Mouse (Mus musculus) hindbrain, postnatal 0 days (tissue): Measurements from ENCODE around the gene Slc39a2. TPM values are rescaled to one million over a fixed set of nuclear protein-coding genes. Genes with fewer than 3 reads are reported as not detected.
A peak's percentile ranks its signal among the peaks of the same experiment; 100 is the strongest.

Source experiments
- ATAC-seq: fragments of 200-750 bp; cut with Nextera tagmentation; 2 replicates; pipeline ENCODE4 v1.8.0; 2017; ENCODE audit warnings: mild to moderate bottlenecking, moderate TSS enrichment, moderate library complexity
- DNase-seq: peaks from one replicate; pipeline ENCODE4 v3.0.0-alpha.2; 2015; ENCODE audit warnings: low spot score
- H3K27ac ChIP-seq: fragments of 300-500 bp; sonication (generic); 2 replicates; pipeline ENCODE4 v1.5.1; 2014; ENCODE audit warnings: mild to moderate bottlenecking
- H3K27me3 ChIP-seq: fragments of 300-500 bp; sonication (generic); 2 replicates; pipeline ENCODE4 v1.6.1; 2014; ENCODE audit warnings: low read length, mixed read lengths; ENCODE audit not compliant: insufficient read depth
- H3K36me3 ChIP-seq: fragments of 300-500 bp; sonication (generic); 2 replicates; pipeline ENCODE4 v1.6.1; 2014; ENCODE audit warnings: low read length, mixed read lengths; ENCODE audit not compliant: insufficient read depth
- H3K4me1 ChIP-seq: fragments of 300-500 bp; sonication (generic); 2 replicates; pipeline ENCODE4 v1.6.1; 2014; ENCODE audit warnings: antibody characterized with exemption, low read length, mixed read lengths; ENCODE audit not compliant: insufficient read depth
- H3K4me2 ChIP-seq: fragments of 300-500 bp; sonication (generic); 2 replicates; pipeline ENCODE4 v1.6.1; 2014; ENCODE audit warnings: low read depth, mild to moderate bottlenecking, low read length, moderate library complexity, mixed read lengths
- H3K4me3 ChIP-seq: fragments of 300-500 bp; sonication (generic); 2 replicates; pipeline ENCODE4 v1.5.1; 2014; ENCODE audit warnings: low read length
- H3K9ac ChIP-seq: fragments of 300-500 bp; sonication (generic); replicated peaks from 2 replicates; pipeline ENCODE4 v1.6.1; 2014; ENCODE audit warnings: mild to moderate bottlenecking, low read length, moderate library complexity, mixed read lengths
- H3K9me3 ChIP-seq: fragments of 300-500 bp; sonication (generic); 2 replicates; pipeline ENCODE4 v1.6.1; 2016; ENCODE audit warnings: low read length, mixed read lengths
- CTCF ChIP-seq: IDR thresholded peaks from 2 replicates; pipeline ENCODE4 v1.5.1; 2016; ENCODE audit warnings: antibody characterized with exemption, control low read depth, low read depth
- WGBS: fragments of 180-500 bp; shearing (Covaris S2); extraction: QIAGEN DNeasy Blood & Tissue Kit; methylation state at CpG from one replicate; pipeline ENCODE4 v1.1.7; 2014; 5-methylcytosine and 5-hydroxymethylcytosine counted together
- polyA plus RNA-seq: library from polyadenylated mRNA; unstranded; fragments of >200 nt; fragmentation: Nextera tagmentation; extraction: Ambion mirVana; gene quantifications from 2 replicates; pipeline ENCODE4 v1.2.1, GENCODE M21; 2015
- total RNA-seq: library from RNA; depleted of rRNA; stranded (reverse); fragments of >200 nt; gene quantifications from 2 replicates; pipeline ENCODE4 v1.2.3, GENCODE M21; 2014

Gene Slc39a2
- total and polyA plus RNA-seq, 2 experiments from 2014 or later = 0.64 to 0.89 TPM

DNA sequence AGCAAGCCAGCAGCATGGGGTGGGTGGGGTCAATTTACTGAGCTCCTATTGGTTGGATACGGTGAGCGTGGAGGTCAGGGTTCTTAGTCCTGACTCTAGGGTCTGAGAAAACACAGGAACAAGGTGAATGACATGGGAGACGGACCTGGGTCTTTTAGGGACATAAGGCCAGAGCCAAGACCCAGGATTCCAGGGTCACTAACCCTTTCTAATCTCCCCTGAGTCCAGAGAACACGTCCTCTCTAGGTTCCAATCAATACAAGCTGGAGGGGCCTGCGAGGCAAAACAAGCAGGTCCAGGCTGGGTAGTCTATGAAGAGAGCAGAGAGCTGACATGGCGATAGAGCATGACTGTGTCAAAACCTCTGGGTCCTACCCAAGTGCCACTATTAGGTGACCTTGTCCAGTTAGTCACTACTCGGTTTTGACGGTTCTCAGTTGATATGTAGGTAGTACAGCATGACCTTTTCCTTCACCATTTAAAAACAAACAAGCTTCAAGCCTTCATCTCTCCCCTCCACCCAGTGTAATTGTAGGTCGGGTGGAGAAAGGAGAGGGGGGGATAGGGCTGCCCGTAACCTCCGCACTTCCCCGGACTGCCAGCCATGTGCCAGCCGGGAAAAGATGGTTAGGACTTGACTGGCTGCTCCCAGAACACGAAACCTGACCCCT, 19.8 kb downstream of the Slc39a2 start:
- 7% methylated on average over 14 of the region's 14 CpGs for WGBS
- Histone ChIP-seq H3K9me3 (no peaks in the 10 kb centered on the region), H3K4me1 (0 out of 2 replicates have a peak, but pooled peaks cover 3% of the 10 kb centered on the region), H3K9ac (peak overlapping the region; percentile 69), H3K36me3 (peaks cover 6% of the 10 kb centered on the region; the same call in 1 of the 2 replicates), H3K4me2 (peak overlapping the region; percentile 98), H3K27me3 (no peaks in the 10 kb centered on the region), H3K4me3 (peak overlapping the region; percentile 62), H3K27ac (peak overlapping the region; percentile 92)
- DNase-seq (peak; percentile 18), ATAC-seq (peak; percentile 8)
- TF ChIP-seq CTCF = no peak

DNA sequence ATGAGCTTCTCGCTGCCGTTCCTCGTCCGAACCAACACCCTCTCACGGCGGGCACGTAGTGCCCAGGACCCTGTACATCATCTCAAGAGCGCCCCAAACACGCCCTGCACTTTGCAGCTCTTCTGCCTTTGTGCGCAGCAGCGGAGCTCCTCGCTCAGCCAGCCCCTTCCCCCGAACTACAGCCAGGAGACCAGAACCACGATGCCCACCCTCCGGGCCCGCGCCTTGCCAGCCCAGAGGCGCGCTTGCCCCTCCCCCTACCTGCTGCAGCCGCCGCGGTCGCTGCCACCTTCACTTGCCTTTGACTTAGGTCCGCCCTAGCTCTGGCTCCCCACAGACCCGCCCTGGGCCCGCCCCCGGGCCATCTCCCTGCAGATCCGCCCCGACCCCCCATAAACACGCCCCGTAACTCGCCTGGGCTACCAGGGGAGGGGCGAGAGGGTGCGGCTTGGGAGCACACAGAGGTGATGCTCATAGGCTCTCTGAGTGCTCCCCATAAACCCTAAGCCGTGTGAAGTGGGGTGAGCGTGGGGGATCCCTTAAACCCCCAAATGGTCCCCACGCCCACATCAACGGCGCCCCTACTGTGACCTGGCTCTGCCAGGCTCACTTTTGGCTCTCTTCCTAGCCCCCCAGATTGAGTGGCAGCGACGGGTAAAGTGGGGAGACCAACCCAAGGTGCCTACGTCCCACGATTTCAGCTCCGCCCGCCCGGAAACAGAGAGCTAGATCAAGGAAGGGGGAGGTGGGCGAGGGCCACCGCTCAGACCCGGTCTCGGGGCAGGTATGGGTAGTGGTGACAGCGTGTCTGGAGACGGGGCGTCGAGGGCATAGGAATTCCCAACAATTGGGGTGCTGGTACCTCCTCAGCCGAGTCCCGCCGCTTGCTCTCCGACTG, 20.6 kb downstream of the Slc39a2 start:
- peak overlapping the region; percentile 69 for H3K9ac ChIP-seq
- H3K9me3 ChIP-seq = no peaks in the 10 kb centered on the region
- H3K4me3 ChIP-seq = peak overlapping the region; percentile 62
- no peak for TF ChIP-seq CTCF
- H3K27ac ChIP-seq = peak overlapping the region; percentile 92
- H3K4me1 ChIP-seq = 0 out of 2 replicates have a peak, but pooled peaks cover 3% of the 10 kb centered on the region
- H3K4me2 ChIP-seq = peak overlapping the region; percentile 98
- ATAC-seq (peak; percentile 80), DNase-seq (peak; percentile 80)
- H3K27me3 ChIP-seq = no peaks in the 10 kb centered on the region
- 1% methylated on average over 58 of the region's 58 CpGs for WGBS
- H3K36me3 ChIP-seq = peaks cover 6% of the 10 kb centered on the region; the same call in 1 of the 2 replicates

DNA sequence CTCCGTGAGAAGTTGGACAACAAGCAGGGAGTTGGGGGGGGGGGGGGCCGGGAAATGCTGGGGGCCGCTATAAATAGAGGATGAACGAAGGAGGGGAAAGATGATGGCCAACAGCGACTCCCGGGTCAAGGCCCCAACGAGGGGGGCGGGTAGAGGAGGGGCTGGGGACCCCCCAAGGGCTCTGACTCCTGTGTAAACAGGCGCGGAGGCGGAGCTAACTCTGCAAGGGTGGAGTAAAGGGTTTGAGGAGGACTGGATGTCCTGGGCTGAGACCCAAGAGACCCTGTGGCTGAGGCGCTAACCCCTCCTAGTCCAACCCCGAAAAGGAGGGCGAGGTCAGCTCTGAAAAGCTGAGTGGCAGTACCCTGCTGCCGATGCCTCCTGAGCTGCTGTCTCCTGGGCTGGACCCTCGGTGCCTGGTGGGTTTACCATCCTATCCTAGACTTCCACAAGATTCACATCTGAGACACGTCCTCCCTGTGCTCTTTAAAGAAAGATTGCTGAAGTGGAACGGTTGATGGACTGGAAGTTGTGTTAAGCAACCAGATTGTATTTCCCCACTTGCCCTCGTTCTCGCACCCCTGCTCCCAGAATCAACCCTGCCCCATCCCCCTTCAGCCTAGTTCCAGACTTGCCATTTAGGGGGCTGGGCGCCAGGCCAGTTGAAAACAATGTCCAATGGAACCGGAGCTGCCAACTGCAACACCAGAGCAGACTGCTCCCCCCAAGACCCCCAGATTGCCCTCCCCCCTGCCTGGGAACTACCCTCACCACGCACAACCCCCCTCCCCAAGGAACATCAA, 21.5 kb downstream of the Slc39a2 start, which contains the start of gene Ndrg2:
TSS of gene Ndrg2 (minus strand) at position 199 of the 803 bp plus-strand sequence.
- H3K27ac ChIP-seq = peak within 1 kb of the TSS; percentile 92
- TF ChIP-seq CTCF = no peak
- no peaks in the 10 kb centered on the region for H3K27me3 ChIP-seq
- H3K4me1 ChIP-seq = 0 out of 2 replicates have a peak, but pooled peaks cover 3% of the 10 kb centered on the region
- no peaks in the 10 kb centered on the region for H3K36me3 ChIP-seq
- WGBS = 3% methylated on average over 20 of the region's 23 CpGs
- peak within 1 kb of the TSS; percentile 62 for H3K4me3 ChIP-seq
- peak within 1 kb of the TSS; percentile 98 for H3K4me2 ChIP-seq
- H3K9me3 ChIP-seq = no peaks in the 10 kb centered on the region
- ATAC-seq (peak; percentile 85), DNase-seq (peak; percentile 89)
- H3K9ac ChIP-seq = peak within 1 kb of the TSS; percentile 69

DNA sequence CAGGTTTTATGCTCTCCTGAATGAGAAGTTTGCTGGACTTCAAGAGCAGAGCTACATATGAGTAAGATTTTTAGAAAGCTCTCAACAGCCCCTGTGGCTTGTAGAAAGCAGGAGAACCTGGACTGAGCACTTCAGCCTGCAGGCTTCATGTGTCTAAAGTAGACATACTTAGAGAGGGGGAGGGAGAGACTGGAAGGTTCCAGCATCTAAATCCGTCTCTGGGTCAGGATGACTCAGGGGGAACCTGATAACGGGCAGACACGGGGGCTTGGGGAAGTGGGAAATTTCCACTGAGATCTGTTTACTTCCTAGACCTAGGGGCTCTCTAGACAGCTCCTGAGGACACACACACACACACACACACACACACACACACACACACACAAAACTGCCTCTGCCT, 22.3 kb downstream of the Slc39a2 start:
- ATAC-seq (no peak), DNase-seq (no peak)
- peak overlapping the region; percentile 92 for H3K27ac ChIP-seq
- TF ChIP-seq CTCF = no peak
- no peaks in the 10 kb centered on the region for H3K9me3 ChIP-seq
- no peaks in the 10 kb centered on the region for H3K27me3 ChIP-seq
- no peaks in the 10 kb centered on the region for H3K36me3 ChIP-seq
- 0 out of 2 replicates have a peak, but pooled peaks cover 3% of the 10 kb centered on the region for H3K4me1 ChIP-seq
- no peak overlapping the region for H3K9ac ChIP-seq
- H3K4me3 ChIP-seq = no peak overlapping the region
- WGBS = 24% methylated on average over 3 of the region's 3 CpGs
- no peak overlapping the region for H3K4me2 ChIP-seq

- Histone ChIP-seq H3K4me3 (no peak overlapping the region), H3K9me3 (no peaks in the 10 kb centered on the region), H3K9ac (no peak overlapping the region), H3K36me3 (no peaks in the 10 kb centered on the region), H3K4me2 (no peak overlapping the region), H3K27me3 (no peaks in the 10 kb centered on the region), H3K4me1 (0 out of 2 replicates have a peak, but pooled peaks cover 3% of the 10 kb centered on the region), H3K27ac (no peak overlapping the region)
- WGBS = 95% methylated on average over 4 of the region's 4 CpGs
- no peak for DNase-seq
- TF ChIP-seq CTCF = no peak
- ATAC-seq = no peak
Measured at GRCm38 (mm10) chr14:51916539-51916938, 23.9 kb downstream of the Slc39a2 start.

DNA sequence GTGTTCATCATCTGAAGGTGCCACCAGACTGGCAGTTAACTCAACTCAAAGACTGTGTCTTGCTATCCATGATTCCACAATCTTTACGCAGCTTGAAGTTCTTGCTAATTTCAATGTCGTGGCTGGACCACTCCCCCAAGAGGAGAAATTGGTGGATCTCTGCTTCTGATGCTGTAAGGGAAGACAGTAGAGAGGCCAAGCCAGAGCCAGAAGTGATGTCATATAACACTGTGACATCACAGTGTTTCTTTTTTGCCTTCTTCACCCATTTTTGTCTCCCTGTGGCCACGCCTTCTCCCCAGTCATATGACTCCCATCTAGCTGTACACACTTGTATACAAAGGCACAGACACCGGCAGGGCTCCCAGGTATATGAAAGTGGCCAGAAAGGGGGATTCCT, 25.4 kb downstream of the Slc39a2 start, which contains the start of gene Tppp2:
TSS of gene Tppp2 (plus strand) at position 301 of the 400 bp plus-strand sequence.
- no peak within 1 kb of the TSS for H3K4me2 ChIP-seq
- WGBS = 95% methylated on average over 4 of the region's 4 CpGs
- H3K4me1 ChIP-seq = peaks cover 11% of the 10 kb centered on the region; the same call in 1 of the 2 replicates
- no peak for ATAC-seq
- H3K27ac ChIP-seq = no peak within 1 kb of the TSS
- H3K36me3 ChIP-seq = no peaks in the 10 kb centered on the region
- TF ChIP-seq CTCF = no peak
- no peak within 1 kb of the TSS for H3K4me3 ChIP-seq
- no peak for DNase-seq
- no peaks in the 10 kb centered on the region for H3K9me3 ChIP-seq
- H3K27me3 ChIP-seq = no peaks in the 10 kb centered on the region
- no peak within 1 kb of the TSS for H3K9ac ChIP-seq
